27 mouse cellular contexts compared by ENCODE assay signal in genomic region chr10:76036962-76037361, GRCm38 (mm10).
"Had no signal": no experiment of that assay in that cellular context is flagged by ENCODE, and none has a peak within 500 bp of the region (broad histone marks: within the 10 kb centered on the region; RNA-seq: fewer than 3 reads in every experiment).

No protein-coding gene starts in this region.

- H3K27me3 ChIP-seq: embryonic facial prominence, embryonic 12.5 days; embryonic facial prominence, embryonic 13.5 days; embryonic facial prominence, embryonic 15.5 days; forebrain, embryonic 12.5 days; forebrain, embryonic 13.5 days; forebrain, embryonic 15.5 days had no signal

- H3K9me3 ChIP-seq: embryonic facial prominence, embryonic 10.5 days; embryonic facial prominence, embryonic 12.5 days; embryonic facial prominence, embryonic 13.5 days; embryonic facial prominence, embryonic 15.5 days; forebrain, embryonic 12.5 days; forebrain, embryonic 13.5 days; forebrain, embryonic 15.5 days had no signal

- H3K4me1 ChIP-seq: embryonic facial prominence, embryonic 12.5 days; embryonic facial prominence, embryonic 13.5 days; embryonic facial prominence, embryonic 15.5 days had no signal

- DNase-seq: cerebellum, adult 9-10 months; cerebellum, adult 9-11 months; cerebellum, postnatal 10 days; cerebellum, postnatal 14 days; cerebellum, postnatal 25 days; cerebellum, postnatal 36 days; embryo, embryonic 11 days; forebrain, postnatal 0 days; gastrocnemius, adult 2 months; gastrocnemius, postnatal 10 days; gastrocnemius, postnatal 14 days; gastrocnemius, postnatal 25 days; gastrocnemius, postnatal 36 days; heart, adult 11 months; heart, adult 18-20 months; heart, adult 2 months had no signal

- H3K4me3 ChIP-seq: embryonic facial prominence, embryonic 10.5 days; embryonic facial prominence, embryonic 12.5 days; embryonic facial prominence, embryonic 13.5 days; embryonic facial prominence, embryonic 15.5 days; erythroblast, embryonic 14.5 days; forebrain, embryonic 10.5 days; forebrain, embryonic 12.5 days; forebrain, embryonic 13.5 days; forebrain, embryonic 15.5 days; gastrocnemius, adult 2 months; heart, adult 2 months had no signal

- H3K9ac ChIP-seq: embryonic facial prominence, embryonic 12.5 days; embryonic facial prominence, embryonic 13.5 days; embryonic facial prominence, embryonic 15.5 days; forebrain, embryonic 12.5 days; forebrain, embryonic 13.5 days; forebrain, embryonic 15.5 days; forebrain, postnatal 0 days had no signal

- H3K27ac ChIP-seq: embryonic facial prominence, embryonic 10.5 days; embryonic facial prominence, embryonic 12.5 days; embryonic facial prominence, embryonic 13.5 days; embryonic facial prominence, embryonic 15.5 days; forebrain, embryonic 10.5 days; forebrain, embryonic 12.5 days; forebrain, embryonic 13.5 days; forebrain, embryonic 15.5 days; gastrocnemius, adult 2 months; heart, adult 2 months had no signal

- ATAC-seq: forebrain, embryonic 13.5 days; forebrain, embryonic 14.5 days; forebrain, embryonic 15.5 days; forebrain, embryonic 16.5 days; forebrain, postnatal 0 days had no signal

- H3K4me2 ChIP-seq: embryonic facial prominence, embryonic 12.5 days; embryonic facial prominence, embryonic 13.5 days; embryonic facial prominence, embryonic 15.5 days; forebrain, embryonic 12.5 days; forebrain, embryonic 13.5 days; forebrain, embryonic 15.5 days had no signal
